Mouse (Mus musculus) myocyte (in vitro differentiated cells): Measurements from ENCODE around the gene Spdef.

Experiments
- MYOG ChIP-seq, 3 experiments: IDR thresholded peaks; one replicate each; pipeline ENCODE4 v1.6.1; 2011; ENCODE audit warnings: control low read depth in 2 of 3, low read depth in 2 of 3, mild to moderate bottlenecking in 2 of 3; ENCODE audit not compliant: insufficient read length in 2 of 3, control insufficient read depth in 1 of 3, insufficient read depth in 1 of 3
- POLR2A ChIP-seq: IDR thresholded peaks from one replicate; pipeline ENCODE4 v1.6.1; 2011; ENCODE audit warnings: low read depth, mild to moderate bottlenecking, control low read depth, moderate library complexity; ENCODE audit not compliant: insufficient read length
- POLR2AphosphoS2 ChIP-seq: IDR thresholded peaks from one replicate; pipeline ENCODE4 v1.6.1; 2011; ENCODE audit warnings: low read depth, control low read depth; ENCODE audit not compliant: insufficient read length

DNA sequence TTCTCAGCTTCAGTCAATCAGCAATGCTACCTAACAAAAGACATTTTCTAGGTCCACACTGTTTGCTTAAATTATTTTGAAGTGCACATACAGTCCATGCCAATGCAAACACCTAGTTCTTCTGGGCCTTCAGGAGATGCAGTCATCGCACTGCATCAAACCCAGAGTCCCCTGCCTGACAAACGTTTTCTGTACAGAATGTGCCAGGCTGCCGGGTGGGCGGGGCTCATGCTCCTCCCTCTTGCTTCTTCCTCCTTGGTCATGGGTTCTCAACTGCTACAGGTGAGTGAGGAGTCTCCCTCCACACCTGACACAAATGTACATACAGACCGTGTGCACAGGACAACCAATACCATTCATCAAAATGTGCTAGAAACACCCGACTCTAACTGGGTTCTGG, 31.4 kb upstream of the Spdef start:
- TF ChIP-seq POLR2A: no peak
- no peak for TF ChIP-seq POLR2AphosphoS2
- no peak for TF ChIP-seq MYOG (IDR thresholded peaks at IDR 0.05; ENCODE audit: control insufficient read depth in 1 of 3, insufficient read depth in 1 of 3, insufficient read length in 2 of 3, low read depth in 2 of 3)
